Mouse (Mus musculus): Measurements from ENCODE around the gene Prx. TPM values are rescaled to one million over a fixed set of nuclear protein-coding genes. Genes with fewer than 3 reads are reported as not detected.
A peak's percentile ranks its signal among the peaks of the same experiment; 100 is the strongest.

Gene Prx
- polyA plus RNA-seq, 1 experiment, result 2.0 TPM

DNA sequence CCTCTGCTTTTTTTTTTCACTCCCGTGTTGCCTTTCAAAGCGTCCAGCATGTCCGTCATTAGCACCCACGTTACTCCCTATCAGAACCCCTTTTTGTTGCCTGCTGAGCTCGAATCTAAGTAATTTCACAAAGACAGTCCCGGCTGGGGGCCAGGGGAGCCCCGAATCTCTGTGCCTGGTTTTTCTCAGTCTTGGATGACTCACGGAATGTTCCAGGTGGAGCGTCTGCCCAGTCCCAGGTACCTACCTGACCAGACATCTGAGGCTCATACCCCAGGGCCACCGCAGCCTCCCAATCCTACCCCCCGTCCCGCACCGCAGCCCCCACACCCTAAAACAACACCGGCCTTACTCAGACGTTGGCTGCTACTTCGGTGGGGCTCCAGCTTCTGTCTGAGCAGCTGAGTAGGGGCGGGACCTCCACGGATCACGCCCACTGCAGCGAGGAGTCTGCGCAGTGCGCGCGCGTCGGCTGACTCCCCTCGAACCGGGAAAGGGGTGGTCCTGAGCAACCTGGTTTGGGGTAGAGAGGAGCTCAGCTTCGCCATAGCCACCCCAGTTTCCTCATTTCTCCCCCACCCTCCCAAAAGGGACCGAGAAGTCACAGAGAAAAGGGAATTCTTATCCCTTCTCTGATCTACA lies 43.4 kb downstream of the Prx start:
- peak; percentile 89 for TF ChIP-seq POLR2A (IDR thresholded peaks at IDR 0.05; ENCODE audit: control insufficient read depth, extremely low read depth, insufficient read depth, low read length, poor library complexity)
- TF ChIP-seq CTCF (IDR thresholded peaks at IDR 0.05; ENCODE audit: borderline replicate concordance, control insufficient read depth, extremely low read depth, insufficient read depth, low read length, poor library complexity), result 0 out of 2 replicates have a peak, but pooled peaks have one; percentile 40
- H3K36me3 ChIP-seq (ENCODE audit: control insufficient read depth, insufficient read depth, low read length), result peaks cover 7% of the 10 kb centered on the region; the same call in 1 of the 2 replicates
- peak overlapping the region; percentile 91 for H3K27ac ChIP-seq (ENCODE audit: control insufficient read depth, insufficient read depth, low read length)
- peak overlapping the region; percentile 81 for H3K4me3 ChIP-seq (ENCODE audit: control insufficient read depth, insufficient read depth, low read length)
- 2% methylated on average over 30 of the region's 30 CpGs for WGBS
- no peaks in the 10 kb centered on the region for H3K27me3 ChIP-seq (ENCODE audit: control insufficient read depth, insufficient read depth, low read length)
- peaks cover 34% of the 10 kb centered on the region for H3K4me1 ChIP-seq (replicated peaks; ENCODE audit: control insufficient read depth, insufficient read depth, low read length)
- peak; percentile 96 for DNase-seq

DNA sequence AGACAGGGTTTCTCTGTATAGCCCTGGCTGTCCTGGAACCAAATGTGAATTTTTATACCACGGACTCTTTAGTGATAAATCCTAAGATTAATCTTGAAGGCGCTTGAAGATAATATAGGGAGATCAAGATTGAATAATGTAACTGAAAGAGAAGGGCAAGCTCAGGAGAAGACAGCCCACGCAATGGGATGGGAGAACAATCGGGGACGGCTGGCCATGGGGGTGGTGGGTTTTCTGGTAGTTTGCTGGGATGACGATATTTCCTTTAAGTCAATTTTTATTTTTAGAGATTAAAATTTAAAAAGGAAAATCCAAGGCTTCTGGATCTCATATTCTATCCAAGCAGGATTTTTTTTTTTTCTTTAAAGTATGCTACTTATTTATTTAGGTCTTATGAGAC lies 43.9 kb downstream of the Prx start:
- H3K4me3 ChIP-seq (ENCODE audit: control insufficient read depth, insufficient read depth, low read length), result no peak overlapping the region
- no peaks in the 10 kb centered on the region for H3K27me3 ChIP-seq (ENCODE audit: control insufficient read depth, insufficient read depth, low read length)
- DNase-seq, result no peak
- H3K36me3 ChIP-seq (ENCODE audit: control insufficient read depth, insufficient read depth, low read length), result 0 out of 2 replicates have a peak, but pooled peaks cover 6% of the 10 kb centered on the region
- 49% methylated on average over 6 of the region's 6 CpGs for WGBS
- TF ChIP-seq POLR2A (IDR thresholded peaks at IDR 0.05; ENCODE audit: control insufficient read depth, extremely low read depth, insufficient read depth, low read length, poor library complexity) (no peak), CTCF (IDR thresholded peaks at IDR 0.05; ENCODE audit: borderline replicate concordance, control insufficient read depth, extremely low read depth, insufficient read depth, low read length, poor library complexity) (no peak)
- H3K27ac ChIP-seq (ENCODE audit: control insufficient read depth, insufficient read depth, low read length), result no peak overlapping the region
- H3K4me1 ChIP-seq (replicated peaks; ENCODE audit: control insufficient read depth, insufficient read depth, low read length), result peaks cover 34% of the 10 kb centered on the region

DNA sequence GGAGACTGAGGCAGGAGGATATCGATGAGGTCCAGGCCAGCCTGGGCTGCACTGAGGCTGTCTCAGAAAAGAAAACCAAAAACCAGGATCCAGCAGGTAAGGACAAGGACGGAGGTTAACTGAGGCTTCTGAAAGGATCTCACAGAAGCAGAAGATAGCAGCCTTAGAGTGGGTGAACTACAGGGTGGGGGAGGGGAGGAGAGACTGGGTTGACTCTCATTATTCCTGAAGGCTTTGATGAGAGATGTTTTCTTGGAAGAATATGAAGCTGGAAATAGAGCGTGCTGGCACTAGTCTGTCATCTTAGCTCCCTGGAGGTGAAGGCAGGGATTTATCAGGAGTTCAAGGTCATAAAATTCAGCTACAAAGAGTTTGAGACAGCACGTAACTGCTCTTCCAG lies 44.7 kb downstream of the Prx start:
- Histone ChIP-seq H3K4me3 (ENCODE audit: control insufficient read depth, insufficient read depth, low read length) (no peak overlapping the region), H3K27me3 (ENCODE audit: control insufficient read depth, insufficient read depth, low read length) (no peaks in the 10 kb centered on the region), H3K36me3 (ENCODE audit: control insufficient read depth, insufficient read depth, low read length) (0 out of 2 replicates have a peak, but pooled peaks cover 6% of the 10 kb centered on the region), H3K27ac (ENCODE audit: control insufficient read depth, insufficient read depth, low read length) (no peak overlapping the region), H3K4me1 (replicated peaks; ENCODE audit: control insufficient read depth, insufficient read depth, low read length) (peaks cover 34% of the 10 kb centered on the region)
- WGBS, result 94% methylated on average over 4 of the region's 4 CpGs
- no peak for TF ChIP-seq POLR2A (IDR thresholded peaks at IDR 0.05; ENCODE audit: control insufficient read depth, extremely low read depth, insufficient read depth, low read length, poor library complexity)
- TF ChIP-seq CTCF (IDR thresholded peaks at IDR 0.05; ENCODE audit: borderline replicate concordance, control insufficient read depth, extremely low read depth, insufficient read depth, low read length, poor library complexity), result no peak
- DNase-seq, result no peak

DNA sequence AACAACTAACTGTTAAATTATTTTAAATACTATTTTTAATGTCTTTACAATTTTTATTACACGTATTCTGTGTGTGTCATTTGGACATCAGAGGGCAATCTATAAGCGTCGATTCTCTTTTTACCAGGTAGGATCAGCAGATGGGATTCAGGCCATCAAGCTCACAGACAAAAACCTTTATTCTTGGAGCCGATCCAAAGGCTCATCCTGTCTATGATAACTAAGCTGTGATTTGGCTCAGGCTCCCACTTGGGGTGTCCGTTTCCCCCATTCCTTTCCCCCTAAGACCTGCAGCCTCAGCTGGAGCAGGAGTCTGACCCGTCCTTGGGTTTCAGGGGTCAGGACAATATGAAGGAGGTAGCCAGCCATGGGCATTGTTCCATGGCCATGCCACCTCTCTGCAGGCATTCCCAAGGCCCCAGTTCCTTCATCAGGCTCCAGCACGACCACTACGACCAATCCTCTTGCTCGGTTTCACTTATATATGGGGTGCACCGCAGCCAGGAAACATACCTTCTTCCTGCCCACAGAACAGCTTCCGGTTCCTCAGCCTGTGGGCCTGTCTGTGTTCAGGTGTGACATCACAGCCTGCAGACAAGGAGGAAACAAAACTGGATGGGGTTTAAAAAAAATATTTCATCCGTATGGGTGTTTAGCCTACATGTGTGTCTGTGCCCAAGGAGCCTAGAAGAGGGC lies 45.7 kb downstream of the Prx start:
- peaks cover 34% of the 10 kb centered on the region for H3K4me1 ChIP-seq (replicated peaks; ENCODE audit: control insufficient read depth, insufficient read depth, low read length)

DNA sequence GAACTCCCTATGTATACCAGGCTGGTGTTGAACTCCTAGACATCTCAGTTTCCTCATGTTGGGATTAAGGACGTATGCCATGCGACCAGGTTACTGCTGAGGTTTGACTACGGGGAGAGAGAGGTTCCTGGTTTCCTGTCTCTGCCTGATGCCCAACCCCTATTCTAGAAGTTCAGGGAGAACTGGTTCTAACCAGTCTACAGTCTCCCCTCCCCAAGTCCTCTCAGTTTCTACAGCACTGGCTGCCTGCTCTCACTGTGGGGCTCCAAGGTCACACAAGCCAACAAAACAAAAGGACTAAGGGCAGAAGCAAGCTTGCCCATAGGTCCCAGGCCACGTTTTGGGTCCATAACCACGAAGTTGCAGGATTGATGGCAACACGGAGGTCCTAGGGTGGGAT lies 50.5 kb downstream of the Prx start:
- 62% methylated on average over 6 of the region's 6 CpGs for WGBS
- no peak for TF ChIP-seq CTCF (IDR thresholded peaks at IDR 0.05; ENCODE audit: borderline replicate concordance, control insufficient read depth, extremely low read depth, insufficient read depth, low read length, poor library complexity)
- no peak for TF ChIP-seq POLR2A (IDR thresholded peaks at IDR 0.05; ENCODE audit: control insufficient read depth, extremely low read depth, insufficient read depth, low read length, poor library complexity)
- Histone ChIP-seq H3K27me3 (ENCODE audit: control insufficient read depth, insufficient read depth, low read length) (no peaks in the 10 kb centered on the region), H3K4me1 (replicated peaks; ENCODE audit: control insufficient read depth, insufficient read depth, low read length) (peaks cover 19% of the 10 kb centered on the region), H3K27ac (ENCODE audit: control insufficient read depth, insufficient read depth, low read length) (no peak overlapping the region), H3K36me3 (ENCODE audit: control insufficient read depth, insufficient read depth, low read length) (no peaks in the 10 kb centered on the region), H3K4me3 (ENCODE audit: control insufficient read depth, insufficient read depth, low read length) (no peak overlapping the region)
- no peak for DNase-seq

More for the DNA sequence above, 45.7 kb downstream of the Prx start:
- WGBS, result 34% methylated on average over 12 of the region's 12 CpGs
- H3K36me3 ChIP-seq (ENCODE audit: control insufficient read depth, insufficient read depth, low read length), result no peaks in the 10 kb centered on the region
- peak overlapping the region; percentile 57 for H3K4me3 ChIP-seq (ENCODE audit: control insufficient read depth, insufficient read depth, low read length)
- peak; percentile 59; the same call in 1 of the 2 replicates for TF ChIP-seq POLR2A (IDR thresholded peaks at IDR 0.05; ENCODE audit: control insufficient read depth, extremely low read depth, insufficient read depth, low read length, poor library complexity)
- peak; percentile 31; the same call in 1 of the 2 replicates for TF ChIP-seq CTCF (IDR thresholded peaks at IDR 0.05; ENCODE audit: borderline replicate concordance, control insufficient read depth, extremely low read depth, insufficient read depth, low read length, poor library complexity)
- peak overlapping the region; percentile 97 for H3K27ac ChIP-seq (ENCODE audit: control insufficient read depth, insufficient read depth, low read length)
- DNase-seq, result peak; percentile 78
- H3K27me3 ChIP-seq (ENCODE audit: control insufficient read depth, insufficient read depth, low read length), result no peaks in the 10 kb centered on the region

DNA sequence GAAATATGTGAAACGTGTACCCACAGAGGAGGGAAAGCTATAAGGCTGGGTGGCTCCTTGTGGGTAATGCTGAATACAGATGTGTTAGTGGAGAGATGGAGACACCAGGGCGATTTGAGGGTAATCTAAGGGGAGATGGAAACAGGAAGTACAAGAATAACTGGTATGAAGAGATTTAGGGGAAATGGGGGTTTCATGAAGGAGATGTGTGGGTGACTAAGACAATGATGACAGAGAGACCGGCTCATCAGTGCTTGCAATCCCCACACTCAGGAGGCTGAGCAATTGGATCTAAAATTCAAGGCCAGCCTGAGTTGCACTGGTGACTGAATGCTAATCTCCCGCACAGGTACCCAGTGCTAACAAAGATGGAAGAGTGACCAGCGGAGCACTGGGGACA lies 52.9 kb downstream of the Prx start:
- Histone ChIP-seq H3K27ac (ENCODE audit: control insufficient read depth, insufficient read depth, low read length) (no peak overlapping the region), H3K4me3 (ENCODE audit: control insufficient read depth, insufficient read depth, low read length) (no peak overlapping the region), H3K4me1 (replicated peaks; ENCODE audit: control insufficient read depth, insufficient read depth, low read length) (peaks cover 6% of the 10 kb centered on the region; the same call in 1 of the 2 replicates), H3K27me3 (ENCODE audit: control insufficient read depth, insufficient read depth, low read length) (no peaks in the 10 kb centered on the region), H3K36me3 (ENCODE audit: control insufficient read depth, insufficient read depth, low read length) (no peaks in the 10 kb centered on the region)
- DNase-seq, result no peak
- no peak for TF ChIP-seq CTCF (IDR thresholded peaks at IDR 0.05; ENCODE audit: borderline replicate concordance, control insufficient read depth, extremely low read depth, insufficient read depth, low read length, poor library complexity)
- TF ChIP-seq POLR2A (IDR thresholded peaks at IDR 0.05; ENCODE audit: control insufficient read depth, extremely low read depth, insufficient read depth, low read length, poor library complexity), result no peak
- WGBS, result 61% methylated on average over 5 of the region's 5 CpGs

Data from thymus, adult 2 months (tissue).